Mouse (Mus musculus) hindbrain, postnatal 0 days (tissue): Measurements from ENCODE around the gene Trim27. TPM values are rescaled to one million over a fixed set of nuclear protein-coding genes. Genes with fewer than 3 reads are reported as not detected.
A peak's percentile ranks its signal among the peaks of the same experiment; 100 is the strongest.

Source experiments
- ATAC-seq: fragments of 200-750 bp; cut with Nextera tagmentation; 2 replicates; pipeline ENCODE4 v1.8.0; 2017; ENCODE audit warnings: mild to moderate bottlenecking, moderate TSS enrichment, moderate library complexity
- DNase-seq: peaks from one replicate; pipeline ENCODE4 v3.0.0-alpha.2; 2015; ENCODE audit warnings: low spot score
- H3K27ac ChIP-seq: fragments of 300-500 bp; sonication (generic); 2 replicates; pipeline ENCODE4 v1.5.1; 2014; ENCODE audit warnings: mild to moderate bottlenecking
- H3K27me3 ChIP-seq: fragments of 300-500 bp; sonication (generic); 2 replicates; pipeline ENCODE4 v1.6.1; 2014; ENCODE audit warnings: low read length, mixed read lengths; ENCODE audit not compliant: insufficient read depth
- H3K36me3 ChIP-seq: fragments of 300-500 bp; sonication (generic); 2 replicates; pipeline ENCODE4 v1.6.1; 2014; ENCODE audit warnings: low read length, mixed read lengths; ENCODE audit not compliant: insufficient read depth
- H3K4me1 ChIP-seq: fragments of 300-500 bp; sonication (generic); 2 replicates; pipeline ENCODE4 v1.6.1; 2014; ENCODE audit warnings: antibody characterized with exemption, low read length, mixed read lengths; ENCODE audit not compliant: insufficient read depth
- H3K4me2 ChIP-seq: fragments of 300-500 bp; sonication (generic); 2 replicates; pipeline ENCODE4 v1.6.1; 2014; ENCODE audit warnings: low read depth, mild to moderate bottlenecking, low read length, moderate library complexity, mixed read lengths
- H3K4me3 ChIP-seq: fragments of 300-500 bp; sonication (generic); 2 replicates; pipeline ENCODE4 v1.5.1; 2014; ENCODE audit warnings: low read length
- H3K9ac ChIP-seq: fragments of 300-500 bp; sonication (generic); replicated peaks from 2 replicates; pipeline ENCODE4 v1.6.1; 2014; ENCODE audit warnings: mild to moderate bottlenecking, low read length, moderate library complexity, mixed read lengths
- H3K9me3 ChIP-seq: fragments of 300-500 bp; sonication (generic); 2 replicates; pipeline ENCODE4 v1.6.1; 2016; ENCODE audit warnings: low read length, mixed read lengths
- CTCF ChIP-seq: IDR thresholded peaks from 2 replicates; pipeline ENCODE4 v1.5.1; 2016; ENCODE audit warnings: antibody characterized with exemption, control low read depth, low read depth
- WGBS: fragments of 180-500 bp; shearing (Covaris S2); extraction: QIAGEN DNeasy Blood & Tissue Kit; methylation state at CpG from one replicate; pipeline ENCODE4 v1.1.7; 2014; 5-methylcytosine and 5-hydroxymethylcytosine counted together
- polyA plus RNA-seq: library from polyadenylated mRNA; unstranded; fragments of >200 nt; fragmentation: Nextera tagmentation; extraction: Ambion mirVana; gene quantifications from 2 replicates; pipeline ENCODE4 v1.2.1, GENCODE M21; 2015
- total RNA-seq: library from RNA; depleted of rRNA; stranded (reverse); fragments of >200 nt; gene quantifications from 2 replicates; pipeline ENCODE4 v1.2.3, GENCODE M21; 2014; rRNA removed

Gene Trim27
- 84.9 and 107 TPM in 2 replicates for total RNA-seq
- polyA plus RNA-seq: 68.3 and 69.1 TPM in 2 replicates

DNA sequence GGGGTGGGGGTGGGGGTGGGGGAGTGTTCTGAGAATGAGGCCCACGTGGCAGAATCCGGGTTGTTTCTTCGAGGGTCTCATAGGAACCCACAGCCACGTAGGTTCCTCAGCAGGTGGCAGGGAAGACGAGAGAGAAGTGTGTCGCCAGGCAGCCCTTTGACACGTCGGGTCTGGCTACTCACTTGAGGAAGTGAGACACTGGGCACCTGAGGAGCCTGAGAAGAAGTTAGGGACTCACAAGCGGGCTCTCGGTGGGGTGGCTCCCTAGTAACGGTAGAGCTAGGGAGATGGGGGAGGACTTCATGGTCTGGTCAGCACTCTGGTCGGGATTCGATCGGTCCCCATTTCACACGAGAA, at the start of gene Trim27:
Gene Trim27, plus strand, starts transcription at position 79 of the 357 bp plus-strand sequence.
- ATAC-seq (peak; percentile 25), DNase-seq (no peak)
- no peaks in the 10 kb centered on the region for H3K9me3 ChIP-seq
- H3K9ac ChIP-seq: peak within 1 kb of the TSS; percentile 87
- H3K4me3 ChIP-seq: peak within 1 kb of the TSS; percentile 99
- H3K4me2 ChIP-seq: peak within 1 kb of the TSS; percentile 85
- 0% methylated on average over 15 of the region's 15 CpGs for WGBS
- TF ChIP-seq CTCF: no peak
- no peaks in the 10 kb centered on the region for H3K27me3 ChIP-seq
- peak within 1 kb of the TSS; percentile 91 for H3K27ac ChIP-seq
- H3K4me1 ChIP-seq: peaks cover 14% of the 10 kb centered on the region; the same call in 1 of the 2 replicates
- peaks cover 14% of the 10 kb centered on the region for H3K36me3 ChIP-seq

DNA sequence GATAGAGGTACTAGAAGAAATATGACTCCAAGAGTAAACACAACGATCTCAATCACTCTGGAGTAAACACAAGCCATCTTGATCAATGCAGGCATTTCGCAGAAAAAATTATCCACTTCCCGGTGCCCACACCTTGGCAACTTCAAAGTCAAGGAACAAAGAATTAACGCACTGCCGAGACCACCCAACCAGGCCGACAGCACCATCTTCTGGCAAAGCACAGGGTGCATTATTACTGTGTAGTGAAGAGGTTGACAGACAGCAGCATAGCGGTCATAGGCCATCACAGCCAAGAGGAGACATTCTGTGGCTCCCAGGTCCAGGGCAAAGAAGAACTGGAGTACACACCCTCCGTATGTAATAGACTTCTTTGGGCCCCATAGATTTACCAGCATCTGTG, 36.8 kb upstream of the Trim27 start:
- no peak overlapping the region for H3K27ac ChIP-seq
- no peaks in the 10 kb centered on the region for H3K36me3 ChIP-seq
- H3K9me3 ChIP-seq: no peaks in the 10 kb centered on the region
- H3K9ac ChIP-seq: no peak overlapping the region
- H3K4me1 ChIP-seq: no peaks in the 10 kb centered on the region
- H3K4me3 ChIP-seq: no peak overlapping the region
- no peak overlapping the region for H3K4me2 ChIP-seq
- peak; percentile 25 for DNase-seq
- no peaks in the 10 kb centered on the region for H3K27me3 ChIP-seq
- no peak for ATAC-seq
- TF ChIP-seq CTCF: peak; percentile 62
- WGBS: 42% methylated on average over 8 of the region's 8 CpGs

DNA sequence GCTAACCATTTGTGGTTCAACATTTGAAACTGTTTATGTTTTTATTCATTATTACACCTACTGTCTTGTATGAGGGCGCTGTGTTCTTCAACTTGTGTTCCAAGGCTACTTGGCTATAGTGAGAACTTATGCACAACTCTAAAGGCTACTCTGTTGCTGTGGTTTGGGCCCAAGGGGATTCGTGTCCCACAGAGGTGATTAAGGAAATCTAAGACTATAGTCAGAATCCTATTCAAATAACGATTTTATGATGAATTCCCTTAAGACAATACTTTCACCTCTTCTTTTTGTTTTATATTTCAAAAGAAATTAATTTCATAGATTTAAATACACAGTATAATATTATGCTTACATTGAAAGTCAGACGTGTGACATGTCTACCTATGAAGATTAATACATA, 33.5 kb upstream of the Trim27 start, which contains the start of gene Olfr1368:
Gene Olfr1368, minus strand, starts transcription at position 101 of the 400 bp plus-strand sequence.
- no peaks in the 10 kb centered on the region for H3K27me3 ChIP-seq
- no peak for DNase-seq
- 77% methylated on average over 4 of the region's 4 CpGs for WGBS
- no peak for ATAC-seq
- no peak within 1 kb of the TSS for H3K4me2 ChIP-seq
- TF ChIP-seq CTCF: no peak
- H3K4me1 ChIP-seq: no peaks in the 10 kb centered on the region
- no peak within 1 kb of the TSS for H3K4me3 ChIP-seq
- H3K36me3 ChIP-seq: no peaks in the 10 kb centered on the region
- H3K9ac ChIP-seq: no peak within 1 kb of the TSS
- no peaks in the 10 kb centered on the region for H3K9me3 ChIP-seq
- H3K27ac ChIP-seq: no peak within 1 kb of the TSS

DNA sequence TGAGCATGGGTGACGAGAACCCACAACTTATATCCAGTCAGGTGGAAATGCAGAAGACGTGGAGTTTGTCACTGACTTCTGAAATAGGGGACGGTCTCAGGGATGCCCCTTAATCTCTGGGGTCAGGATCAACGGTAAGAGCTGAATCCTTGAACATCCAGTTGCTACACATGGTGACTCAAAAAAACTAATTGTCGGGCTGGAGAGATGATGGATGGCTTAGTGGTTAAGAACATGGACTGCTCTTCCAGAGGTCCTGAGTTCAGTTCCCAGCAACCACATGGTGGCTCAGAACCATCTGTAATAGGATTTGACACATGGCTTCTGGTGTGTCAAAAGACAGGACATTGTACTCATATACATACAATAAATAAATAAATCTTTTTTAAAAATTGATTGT, 23.4 kb upstream of the Trim27 start:
- no peak overlapping the region for H3K9ac ChIP-seq
- WGBS: 87% methylated on average over 5 of the region's 5 CpGs
- no peak overlapping the region for H3K27ac ChIP-seq
- H3K4me1 ChIP-seq: no peaks in the 10 kb centered on the region
- H3K27me3 ChIP-seq: no peaks in the 10 kb centered on the region
- H3K36me3 ChIP-seq: no peaks in the 10 kb centered on the region
- ATAC-seq (no peak), DNase-seq (no peak)
- no peak for TF ChIP-seq CTCF
- H3K4me3 ChIP-seq: no peak overlapping the region
- H3K4me2 ChIP-seq: no peak overlapping the region
- no peaks in the 10 kb centered on the region for H3K9me3 ChIP-seq

DNA sequence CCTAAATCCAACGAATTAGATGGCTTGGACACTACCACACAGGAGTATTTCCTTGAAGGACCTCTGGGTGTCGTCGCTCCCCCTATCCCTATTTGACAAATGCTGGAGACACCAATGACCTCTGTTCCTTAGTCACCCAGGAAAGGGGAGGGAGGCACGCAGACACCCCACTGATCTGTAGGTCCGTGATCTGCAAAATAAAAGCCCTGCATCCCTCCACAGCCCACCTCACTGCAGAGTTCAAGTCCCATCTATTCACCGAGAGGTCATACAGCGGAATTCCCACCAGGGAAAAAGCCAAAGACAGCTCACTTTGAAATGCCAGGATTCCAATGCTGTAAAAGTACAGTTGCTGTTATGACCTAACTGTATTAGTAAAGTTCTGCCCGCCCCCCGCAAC, 21.2 kb upstream of the Trim27 start:
- Histone ChIP-seq H3K36me3 (no peaks in the 10 kb centered on the region), H3K4me1 (no peaks in the 10 kb centered on the region), H3K27ac (no peak overlapping the region), H3K4me3 (0 out of 2 replicates have a peak overlapping the region, but pooled peaks have one; percentile 54), H3K9ac (no peak overlapping the region), H3K27me3 (no peaks in the 10 kb centered on the region), H3K4me2 (peak overlapping the region; percentile 89), H3K9me3 (no peaks in the 10 kb centered on the region)
- TF ChIP-seq CTCF: no peak
- 10% methylated on average over 9 of the region's 9 CpGs for WGBS
- ATAC-seq: no peak
- DNase-seq: no peak

DNA sequence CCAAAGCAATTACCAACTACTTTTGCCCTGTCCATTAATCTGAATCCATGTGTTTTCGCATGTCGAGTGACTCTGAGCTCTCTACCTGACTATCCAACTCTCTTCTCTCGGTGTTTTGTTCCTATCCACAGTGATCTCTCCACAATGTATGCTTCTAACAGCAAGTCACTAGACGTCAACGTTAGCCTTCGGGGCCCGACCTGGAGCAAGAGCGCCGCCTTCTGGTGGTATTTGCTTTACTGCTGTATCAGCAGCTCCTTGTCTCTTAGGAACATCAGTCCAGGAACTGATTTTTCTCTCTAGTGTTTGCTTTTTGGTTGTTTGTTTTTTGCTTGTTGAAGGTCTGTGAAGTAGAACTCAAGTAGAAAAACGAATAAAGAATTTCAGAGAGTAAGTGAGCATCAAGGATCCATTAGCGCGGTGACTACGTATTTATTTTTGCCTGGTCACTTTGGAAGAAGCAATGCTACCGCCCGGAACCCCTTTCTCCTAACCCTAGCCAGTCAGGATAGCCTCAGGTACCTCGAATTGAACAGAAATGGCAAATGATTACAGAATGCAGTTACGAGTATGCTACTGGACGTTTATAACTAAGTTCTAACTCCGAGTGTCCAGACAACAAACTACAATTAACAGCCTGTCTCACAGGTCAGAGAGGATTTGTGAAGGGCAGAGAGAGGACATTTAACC, 20.3 kb upstream of the Trim27 start:
- Histone ChIP-seq H3K27me3 (no peaks in the 10 kb centered on the region), H3K4me3 (peak overlapping the region; percentile 54), H3K4me2 (peak overlapping the region; percentile 89), H3K9ac (peak overlapping the region; percentile 51), H3K4me1 (no peaks in the 10 kb centered on the region), H3K9me3 (no peaks in the 10 kb centered on the region), H3K36me3 (no peaks in the 10 kb centered on the region), H3K27ac (no peak overlapping the region)
- peak; percentile 91 for DNase-seq
- peak; percentile 58 for ATAC-seq
- peak; percentile 90 for TF ChIP-seq CTCF
- WGBS: under 1% methylated on average over 19 of the region's 19 CpGs

DNA sequence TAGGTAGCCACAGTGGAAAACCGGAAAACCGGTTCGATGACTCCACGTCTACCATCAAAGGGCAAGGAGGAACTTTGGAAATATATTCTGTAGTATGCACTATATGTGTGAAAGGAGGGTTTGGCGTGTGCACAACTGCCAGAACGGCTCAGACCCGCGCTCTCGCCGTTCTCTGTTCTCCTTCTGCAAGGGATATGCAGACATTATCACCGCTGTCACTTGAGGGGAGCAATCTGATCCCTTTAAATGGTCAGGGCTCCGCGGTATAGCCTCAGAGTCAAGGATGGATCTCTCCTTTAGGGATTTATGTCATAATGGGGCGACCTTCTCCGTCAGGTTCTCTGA, 19.8 kb upstream of the Trim27 start:
- whole genome bisulfite sequencing: under 1% methylated on average over 15 of the region's 15 CpGs
- no peaks in the 10 kb centered on the region for H3K4me1 ChIP-seq
- no peak overlapping the region for H3K27ac ChIP-seq
- no peaks in the 10 kb centered on the region for H3K27me3 ChIP-seq
- TF ChIP-seq CTCF: no peak
- ATAC-seq (no peak), DNase-seq (peak; percentile 43)
- no peaks in the 10 kb centered on the region for H3K9me3 ChIP-seq
- H3K4me3 ChIP-seq: peak overlapping the region; percentile 54
- H3K9ac ChIP-seq: peak overlapping the region; percentile 51
- no peaks in the 10 kb centered on the region for H3K36me3 ChIP-seq
- H3K4me2 ChIP-seq: peak overlapping the region; percentile 89
